Mouse (Mus musculus) small intestine, adult 2 months (tissue): ENCODE data around the gene Atp2b4. TPM values are rescaled to one million over a fixed set of nuclear protein-coding genes. Genes with fewer than 3 reads are reported as not detected.

Experiments used
- H3K27ac ChIP-seq: fragments of 200-500 bp; 2 replicates; pipeline ENCODE4 v1.5.1; 2012; ENCODE audit warnings: low read depth, low read length, control low read depth, inconsistent platforms; ENCODE audit not compliant: insufficient read depth
- H3K27me3 ChIP-seq: fragments of 200-500 bp; 2 replicates; pipeline ENCODE4 v1.6.1; 2012; ENCODE audit warnings: mild to moderate bottlenecking, moderate library complexity, low read length, inconsistent platforms; ENCODE audit not compliant: control insufficient read depth, insufficient read depth
- H3K36me3 ChIP-seq: fragments of 200-500 bp; 2 replicates; pipeline ENCODE4 v1.6.1; 2012; ENCODE audit warnings: mild to moderate bottlenecking, low read length, control low read depth, inconsistent platforms; ENCODE audit not compliant: control insufficient read depth, insufficient read depth
- H3K4me1 ChIP-seq: fragments of 200-500 bp; 2 replicates; pipeline ENCODE4 v1.6.1; 2012; ENCODE audit warnings: low read length, inconsistent platforms, mixed read lengths; ENCODE audit not compliant: control insufficient read depth, insufficient read depth, insufficient read length
- H3K4me3 ChIP-seq: fragments of 200-500 bp; 2 replicates; pipeline ENCODE4 v1.5.1; 2012; ENCODE audit warnings: low read depth, mild to moderate bottlenecking, control low read depth, inconsistent platforms, low read length, moderate library complexity
- CTCF ChIP-seq: fragments of 200-500 bp; IDR thresholded peaks from 2 replicates; pipeline ENCODE4 v1.5.1; 2012; ENCODE audit warnings: low read depth, mild to moderate bottlenecking, control low read depth, inconsistent platforms, low read length, moderate library complexity, mixed read lengths; ENCODE audit not compliant: insufficient replicate concordance, insufficient read length; ENCODE audit errors: extremely low read depth
- POLR2A ChIP-seq: fragments of 200-500 bp; IDR thresholded peaks from 2 replicates; pipeline ENCODE4 v1.6.1; 2012; ENCODE audit warnings: low read depth, mild to moderate bottlenecking, control low read depth, inconsistent platforms, low read length, moderate library complexity
- WGBS: fragments of 180-500 bp; shearing (Covaris S2); methylation state at CpG from one replicate; pipeline ENCODE4 v1.1.7; 2018; 5-methylcytosine and 5-hydroxymethylcytosine counted together
- polyA plus RNA-seq: library from polyadenylated mRNA; depleted of rRNA; stranded (reverse); fragments of >200 nt; gene quantifications from 2 replicates; pipeline ENCODE4 v1.2.3, GENCODE M21; 2012

Gene Atp2b4
- polyA plus RNA-seq, 1 experiment = 5.0 TPM

DNA sequence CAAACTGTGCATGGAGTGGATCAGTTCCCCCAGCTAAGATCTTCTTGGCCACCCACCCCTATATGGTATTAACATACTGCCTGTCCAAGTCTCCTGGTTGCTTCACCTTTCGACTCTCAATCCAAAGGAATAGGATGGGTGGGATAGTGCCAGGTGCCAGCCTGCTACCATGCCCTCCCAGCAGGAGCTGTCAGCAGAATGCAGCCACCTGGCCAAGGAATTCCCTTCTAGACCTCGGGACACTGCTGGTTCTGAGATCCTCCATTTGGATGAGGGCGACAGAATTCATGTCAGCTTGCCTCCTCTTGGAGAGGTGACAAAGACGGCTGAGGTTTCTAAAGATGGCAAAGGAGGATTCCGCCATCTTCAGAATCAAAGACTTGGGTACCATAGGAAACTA is 32.8 kb downstream of the Atp2b4 start:
- Histone ChIP-seq H3K4me3 (no peak overlapping the region), H3K4me1 (no peaks in the 10 kb centered on the region), H3K36me3 (no peaks in the 10 kb centered on the region), H3K27me3 (no peaks in the 10 kb centered on the region), H3K27ac (peak overlapping the region; percentile 33)
- no peak for TF ChIP-seq CTCF
- TF ChIP-seq POLR2A = no peak
- 80% methylated on average over 5 of the region's 5 CpGs for WGBS

DNA sequence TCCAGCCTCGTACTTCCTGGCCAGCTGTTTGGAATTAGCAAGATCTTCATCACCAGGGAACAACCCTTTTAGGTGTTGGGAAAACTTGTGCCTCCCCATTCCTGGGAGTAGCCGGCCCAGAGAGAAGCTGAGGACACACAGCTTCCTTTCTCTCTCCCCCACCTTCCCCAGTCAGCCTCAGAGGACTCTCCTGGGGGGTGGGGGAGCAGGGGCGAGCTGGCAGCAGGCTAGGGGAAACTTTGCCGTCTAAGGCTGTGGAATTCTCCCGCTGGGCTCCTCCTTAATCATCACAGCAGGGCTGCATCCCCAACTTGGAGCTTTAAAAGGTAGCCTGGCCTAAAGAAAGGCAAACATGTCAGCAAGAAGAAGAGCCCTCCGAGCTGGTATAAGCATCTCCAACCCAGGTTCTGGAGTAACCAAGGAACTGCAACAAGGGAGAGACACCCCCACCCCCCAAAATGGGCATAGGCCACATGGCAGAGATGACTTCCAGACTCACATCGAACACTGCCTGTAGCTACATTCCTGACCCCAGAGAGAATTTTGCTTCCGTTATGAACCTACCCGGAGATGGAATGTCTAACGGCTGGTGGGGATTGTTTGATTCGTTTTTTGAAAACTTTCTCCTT is 33.8 kb downstream of the Atp2b4 start:
- TF ChIP-seq POLR2A = no peak
- no peak for TF ChIP-seq CTCF
- Histone ChIP-seq H3K27ac (peak overlapping the region; percentile 33; the same call in 1 of the 2 replicates), H3K4me3 (no peak overlapping the region), H3K27me3 (no peaks in the 10 kb centered on the region), H3K36me3 (no peaks in the 10 kb centered on the region), H3K4me1 (no peaks in the 10 kb centered on the region)
- WGBS = 47% methylated on average over 11 of the region's 11 CpGs

DNA sequence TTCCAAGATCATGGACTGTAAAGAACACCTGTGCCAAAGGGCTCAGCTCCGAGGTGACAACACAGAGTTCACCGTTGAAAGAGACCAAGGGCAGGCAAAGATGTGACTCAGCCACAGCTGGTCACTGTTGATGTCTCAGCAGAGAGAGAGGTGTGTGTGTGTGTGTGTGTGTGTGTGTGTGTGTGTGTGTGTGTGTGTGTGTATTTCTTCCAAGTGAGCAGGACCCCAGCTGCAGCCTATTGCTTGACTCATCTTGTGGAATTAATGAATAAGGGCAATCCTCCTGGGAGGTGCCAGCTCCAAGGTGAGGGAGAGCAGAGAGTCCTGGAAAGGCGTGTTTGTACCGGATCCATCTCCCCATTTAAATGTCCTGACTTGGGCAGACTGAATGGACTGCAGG is 35.5 kb downstream of the Atp2b4 start:
- no peak overlapping the region for H3K4me3 ChIP-seq
- 43% methylated on average over 4 of the region's 4 CpGs for WGBS

DNA sequence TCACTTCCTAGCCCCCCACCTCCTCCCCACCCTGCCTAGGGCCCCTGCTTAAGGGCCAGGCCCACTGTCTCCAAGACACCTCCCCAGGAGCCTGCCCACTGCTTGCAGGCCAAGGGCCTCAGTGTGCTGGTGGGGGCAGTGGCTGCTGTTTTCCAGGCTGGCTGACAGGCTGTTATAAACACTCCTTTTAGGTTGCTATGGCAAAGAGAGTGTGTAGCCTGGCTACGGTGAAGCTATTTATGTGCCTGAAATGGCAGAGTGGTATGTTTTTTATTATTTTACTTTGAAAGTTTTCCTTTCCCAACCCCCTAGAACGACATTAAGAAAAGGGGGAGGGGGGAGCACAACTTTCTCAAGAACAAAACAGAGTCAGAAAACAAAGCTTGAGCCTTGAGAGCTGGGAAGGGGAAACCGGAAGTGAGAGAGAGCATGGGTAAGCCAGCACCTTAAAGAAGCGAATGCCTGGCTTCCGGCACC is 37.9 kb downstream of the Atp2b4 start:
- Histone ChIP-seq H3K27ac (0 out of 2 replicates have a peak overlapping the region, but pooled peaks have one; percentile 40), H3K36me3 (no peaks in the 10 kb centered on the region), H3K27me3 (no peaks in the 10 kb centered on the region), H3K4me1 (no peaks in the 10 kb centered on the region), H3K4me3 (no peak overlapping the region)
- TF ChIP-seq POLR2A (no peak), CTCF (no peak)
- WGBS = 72% methylated on average over 5 of the region's 5 CpGs

More for the DNA sequence above, 35.5 kb downstream of the Atp2b4 start:
- no peaks in the 10 kb centered on the region for H3K4me1 ChIP-seq
- no peaks in the 10 kb centered on the region for H3K27me3 ChIP-seq
- no peaks in the 10 kb centered on the region for H3K36me3 ChIP-seq
- no peak overlapping the region for H3K27ac ChIP-seq
- TF ChIP-seq POLR2A = no peak
- no peak for TF ChIP-seq CTCF

DNA sequence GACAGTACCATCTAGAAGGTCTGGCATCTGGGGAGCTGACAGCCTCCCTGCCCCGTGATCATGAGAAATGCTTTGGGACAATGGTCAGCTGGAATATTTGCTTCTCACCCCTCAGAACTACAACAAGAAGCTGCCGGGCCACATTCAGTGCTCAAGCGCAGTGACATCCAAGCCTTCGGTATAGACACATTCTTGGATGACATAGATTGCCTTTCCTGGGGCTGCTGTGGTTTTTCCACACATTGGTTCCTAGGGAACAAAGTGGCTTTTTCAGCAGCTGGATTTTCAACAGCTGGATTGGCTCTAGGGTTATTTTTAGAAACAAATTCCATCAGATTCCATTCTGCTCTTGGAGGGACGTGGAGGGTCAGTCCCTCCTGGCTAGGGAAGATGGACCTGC is 39.6 kb downstream of the Atp2b4 start:
- no peaks in the 10 kb centered on the region for H3K36me3 ChIP-seq
- H3K4me1 ChIP-seq = no peaks in the 10 kb centered on the region
- H3K4me3 ChIP-seq = no peak overlapping the region
- no peak for TF ChIP-seq POLR2A
- TF ChIP-seq CTCF = no peak
- H3K27me3 ChIP-seq = no peaks in the 10 kb centered on the region
- H3K27ac ChIP-seq = no peak overlapping the region
- 76% methylated on average over 5 of the region's 5 CpGs for WGBS

DNA sequence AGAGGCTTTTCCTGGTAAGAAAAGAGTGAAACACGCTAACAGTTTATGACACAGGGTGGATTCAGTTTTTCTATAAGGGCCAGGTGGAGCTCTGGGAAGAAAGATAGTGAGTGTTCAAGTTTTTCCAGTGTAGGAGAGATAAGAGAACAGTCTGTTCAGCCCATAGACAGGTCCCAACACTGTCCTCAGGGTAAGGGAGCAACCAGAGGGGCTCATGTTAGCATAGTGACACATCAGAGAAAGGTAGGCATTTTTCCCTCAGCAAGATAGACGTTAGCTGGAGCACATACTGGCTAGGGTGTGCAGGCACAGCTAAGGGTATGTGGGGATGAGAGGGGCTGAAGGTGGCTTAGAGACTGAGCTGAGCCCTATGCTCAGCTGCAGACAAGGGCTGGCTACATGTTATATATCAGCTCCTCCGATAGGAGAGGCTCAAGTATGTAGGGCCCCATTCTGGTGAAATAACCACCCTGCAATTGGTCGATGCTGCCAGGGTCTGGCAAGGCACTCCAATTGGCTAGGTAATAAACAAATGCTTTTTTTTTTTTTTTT is 46.4 kb downstream of the Atp2b4 start:
- no peaks in the 10 kb centered on the region for H3K36me3 ChIP-seq
- WGBS = 42% methylated on average over 4 of the region's 4 CpGs
- no peak overlapping the region for H3K27ac ChIP-seq
- H3K4me3 ChIP-seq = no peak overlapping the region
- H3K27me3 ChIP-seq = no peaks in the 10 kb centered on the region
- TF ChIP-seq POLR2A (no peak), CTCF (no peak)
- H3K4me1 ChIP-seq = no peaks in the 10 kb centered on the region

DNA sequence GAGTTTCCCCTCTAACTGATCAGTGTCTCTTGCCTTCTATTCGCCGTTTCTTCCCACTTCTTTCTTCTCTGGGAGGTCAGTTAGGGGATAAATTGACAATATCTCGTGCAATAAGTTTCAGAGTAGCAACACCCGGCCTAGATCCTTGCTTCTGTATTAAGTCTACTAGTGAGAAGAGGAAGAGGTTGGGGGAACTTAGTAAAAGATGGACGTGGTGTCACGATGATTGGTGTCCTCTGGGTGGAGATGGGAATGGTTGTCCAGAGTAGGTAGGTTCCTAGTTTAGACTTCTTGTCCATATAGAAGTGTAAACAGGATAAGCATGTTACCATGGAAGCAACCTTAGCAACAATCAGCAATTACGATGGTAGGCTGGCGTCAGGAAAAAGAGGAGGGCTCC is 47.5 kb downstream of the Atp2b4 start:
- WGBS = 87% methylated on average over 8 of the region's 8 CpGs
- Histone ChIP-seq H3K27me3 (no peaks in the 10 kb centered on the region), H3K4me3 (no peak overlapping the region), H3K27ac (no peak overlapping the region), H3K36me3 (no peaks in the 10 kb centered on the region), H3K4me1 (no peaks in the 10 kb centered on the region)
- no peak for TF ChIP-seq POLR2A
- no peak for TF ChIP-seq CTCF
